Mouse (Mus musculus): ENCODE measurements around the gene Lrrc15. TPM values are rescaled to one million over a fixed set of nuclear protein-coding genes. Genes with fewer than 3 reads are reported as not detected.
A peak's percentile ranks its signal among the peaks of the same experiment; 100 is the strongest.

Gene Lrrc15
- polyA plus RNA-seq, 1 experiment from 2014 or later: 0.29 TPM

- Histone ChIP-seq H3K36me3 (no peaks in the 10 kb centered on the region), H3K9me3 (no peaks in the 10 kb centered on the region), H3K9ac (no peak overlapping the region), H3K27me3 (peaks cover 22% of the 10 kb centered on the region), H3K4me2 (no peak overlapping the region), H3K27ac (no peak overlapping the region), H3K4me1 (0 out of 2 replicates have a peak, but pooled peaks cover 4% of the 10 kb centered on the region), H3K4me3 (no peak overlapping the region)
- WGBS: 84% methylated on average over 6 of the region's 6 CpGs
- no peak for ATAC-seq (ENCODE audit: borderline replicate concordance, extremely low read depth, low FRiP score, low TSS enrichment)
These were observed 19.6 kb upstream of the Lrrc15 start for GRCm38 (mm10) chr16:30302686-30303085.

- no peak overlapping the region for H3K4me3 ChIP-seq
- H3K27ac ChIP-seq: no peak overlapping the region
- no peaks in the 10 kb centered on the region for H3K9me3 ChIP-seq
- 0 out of 2 replicates have a peak, but pooled peaks cover 6% of the 10 kb centered on the region for H3K27me3 ChIP-seq
- ATAC-seq (ENCODE audit: borderline replicate concordance, extremely low read depth, low FRiP score, low TSS enrichment): no peak
- no peak overlapping the region for H3K4me2 ChIP-seq
- 0 out of 2 replicates have a peak, but pooled peaks cover 2% of the 10 kb centered on the region for H3K4me1 ChIP-seq
- WGBS: 61% methylated on average over 10 of the region's 10 CpGs
- no peak overlapping the region for H3K9ac ChIP-seq
- H3K36me3 ChIP-seq: no peaks in the 10 kb centered on the region
These were observed 16.7 kb upstream of the Lrrc15 start for GRCm38 (mm10) chr16:30299711-30300277.

- Histone ChIP-seq H3K36me3 (no peaks in the 10 kb centered on the region), H3K9ac (no peak overlapping the region), H3K4me3 (no peak overlapping the region), H3K4me2 (no peak overlapping the region), H3K9me3 (no peaks in the 10 kb centered on the region), H3K27me3 (0 out of 2 replicates have a peak, but pooled peaks cover 6% of the 10 kb centered on the region), H3K27ac (no peak overlapping the region), H3K4me1 (no peaks in the 10 kb centered on the region)
- WGBS: 76% methylated on average over 7 of the region's 7 CpGs
- no peak for ATAC-seq (ENCODE audit: borderline replicate concordance, extremely low read depth, low FRiP score, low TSS enrichment)
These were observed 14.4 kb upstream of the Lrrc15 start for GRCm38 (mm10) chr16:30297450-30297849.

- H3K9ac ChIP-seq: no peak overlapping the region
- ATAC-seq (ENCODE audit: borderline replicate concordance, extremely low read depth, low FRiP score, low TSS enrichment): no peak
- H3K36me3 ChIP-seq: no peaks in the 10 kb centered on the region
- H3K4me3 ChIP-seq: no peak overlapping the region
- WGBS: 77% methylated on average over 11 of the region's 11 CpGs
- no peaks in the 10 kb centered on the region for H3K4me1 ChIP-seq
- no peaks in the 10 kb centered on the region for H3K9me3 ChIP-seq
- H3K27ac ChIP-seq: no peak overlapping the region
- no peak overlapping the region for H3K4me2 ChIP-seq
- H3K27me3 ChIP-seq: 0 out of 2 replicates have a peak, but pooled peaks cover 3% of the 10 kb centered on the region
These were observed 13.7 kb upstream of the Lrrc15 start for GRCm38 (mm10) chr16:30296601-30297275.

- Histone ChIP-seq H3K4me2 (no peak overlapping the region), H3K36me3 (no peaks in the 10 kb centered on the region), H3K4me1 (no peaks in the 10 kb centered on the region), H3K27me3 (no peaks in the 10 kb centered on the region), H3K27ac (no peak overlapping the region), H3K9ac (no peak overlapping the region), H3K9me3 (no peaks in the 10 kb centered on the region), H3K4me3 (no peak overlapping the region)
- 86% methylated on average over 7 of the region's 7 CpGs for WGBS
- ATAC-seq (ENCODE audit: borderline replicate concordance, extremely low read depth, low FRiP score, low TSS enrichment): no peak
These were observed 12.1 kb upstream of the Lrrc15 start for GRCm38 (mm10) chr16:30295106-30295505.

GRCm38 (mm10) chr16:30290436-30290835 is 7.4 kb upstream of the Lrrc15 start:
- Histone ChIP-seq H3K4me3 (no peak overlapping the region), H3K4me2 (no peak overlapping the region), H3K9me3 (no peaks in the 10 kb centered on the region), H3K9ac (no peak overlapping the region), H3K36me3 (no peaks in the 10 kb centered on the region), H3K27me3 (no peaks in the 10 kb centered on the region), H3K27ac (no peak overlapping the region), H3K4me1 (no peaks in the 10 kb centered on the region)
- 48% methylated on average over 6 of the region's 6 CpGs for WGBS
- ATAC-seq (ENCODE audit: borderline replicate concordance, extremely low read depth, low FRiP score, low TSS enrichment): no peak

- peaks cover 30% of the 10 kb centered on the region for H3K27me3 ChIP-seq
- H3K9me3 ChIP-seq: no peaks in the 10 kb centered on the region
- peaks cover 21% of the 10 kb centered on the region for H3K4me1 ChIP-seq
- no peak overlapping the region for H3K4me3 ChIP-seq
- H3K36me3 ChIP-seq: no peaks in the 10 kb centered on the region
- 77% methylated on average over 4 of the region's 4 CpGs for WGBS
- H3K9ac ChIP-seq: no peak overlapping the region
- no peak for ATAC-seq (ENCODE audit: borderline replicate concordance, extremely low read depth, low FRiP score, low TSS enrichment)
- H3K27ac ChIP-seq: no peak overlapping the region
- H3K4me2 ChIP-seq: no peak overlapping the region
These were observed 2.6 kb upstream of the Lrrc15 start for GRCm38 (mm10) chr16:30285701-30286100.

GRCm38 (mm10) chr16:30283743-30284337 is 784 bp upstream of the Lrrc15 start:
- H3K9ac ChIP-seq: no peak overlapping the region
- no peaks in the 10 kb centered on the region for H3K36me3 ChIP-seq
- H3K4me2 ChIP-seq: peak overlapping the region; percentile 48
- H3K4me3 ChIP-seq: no peak overlapping the region
- H3K27ac ChIP-seq: no peak overlapping the region
- H3K4me1 ChIP-seq: peaks cover 23% of the 10 kb centered on the region
- ATAC-seq (ENCODE audit: borderline replicate concordance, extremely low read depth, low FRiP score, low TSS enrichment): peak; percentile 33; the same call in 1 of the 2 replicates
- peaks cover 33% of the 10 kb centered on the region for H3K27me3 ChIP-seq
- WGBS: 2% methylated on average over 15 of the region's 15 CpGs
- H3K9me3 ChIP-seq: no peaks in the 10 kb centered on the region

GRCm38 (mm10) chr16:30280676-30281297 is 2.3 kb downstream of the Lrrc15 start:
- no peak overlapping the region for H3K9ac ChIP-seq
- no peak overlapping the region for H3K4me3 ChIP-seq
- no peaks in the 10 kb centered on the region for H3K9me3 ChIP-seq
- no peaks in the 10 kb centered on the region for H3K36me3 ChIP-seq
- no peak for ATAC-seq (ENCODE audit: borderline replicate concordance, extremely low read depth, low FRiP score, low TSS enrichment)
- WGBS: 18% methylated on average over 4 of the region's 4 CpGs
- H3K27me3 ChIP-seq: peaks cover 33% of the 10 kb centered on the region
- no peak overlapping the region for H3K4me2 ChIP-seq
- H3K4me1 ChIP-seq: peaks cover 27% of the 10 kb centered on the region
- no peak overlapping the region for H3K27ac ChIP-seq

GRCm38 (mm10) chr16:30278406-30278805 is 4.7 kb downstream of the Lrrc15 start:
- H3K4me2 ChIP-seq: no peak overlapping the region
- no peak overlapping the region for H3K27ac ChIP-seq
- H3K9me3 ChIP-seq: no peaks in the 10 kb centered on the region
- no peaks in the 10 kb centered on the region for H3K36me3 ChIP-seq
- no peak overlapping the region for H3K4me3 ChIP-seq
- 83% methylated on average over 11 of the region's 11 CpGs for WGBS
- peaks cover 28% of the 10 kb centered on the region for H3K4me1 ChIP-seq
- peaks cover 15% of the 10 kb centered on the region for H3K27me3 ChIP-seq
- no peak for ATAC-seq (ENCODE audit: borderline replicate concordance, extremely low read depth, low FRiP score, low TSS enrichment)
- H3K9ac ChIP-seq: no peak overlapping the region

GRCm38 (mm10) chr16:30275558-30276340 is 7.3 kb downstream of the Lrrc15 start:
- H3K9me3 ChIP-seq: no peaks in the 10 kb centered on the region

More at GRCm38 (mm10) chr16:30275558-30276340, 7.3 kb downstream of the Lrrc15 start:
- H3K27me3 ChIP-seq: peaks cover 3% of the 10 kb centered on the region; the same call in 1 of the 2 replicates
- no peak overlapping the region for H3K27ac ChIP-seq
- H3K4me1 ChIP-seq: peaks cover 14% of the 10 kb centered on the region
- ATAC-seq (ENCODE audit: borderline replicate concordance, extremely low read depth, low FRiP score, low TSS enrichment): peak; percentile 54
- H3K9ac ChIP-seq: no peak overlapping the region
- H3K36me3 ChIP-seq: no peaks in the 10 kb centered on the region
- no peak overlapping the region for H3K4me2 ChIP-seq
- WGBS: 49% methylated on average over 15 of the region's 15 CpGs
- H3K4me3 ChIP-seq: no peak overlapping the region

Data from lung, embryonic 15.5 days (tissue).